Mouse (Mus musculus) cerebellum, adult 2 months (tissue): ENCODE results near the gene Carns1.

Experiments used
- CTCF ChIP-seq: fragments of 200-500 bp; IDR thresholded peaks from 2 replicates; pipeline ENCODE4 v1.5.1; 2011; ENCODE audit warnings: low read depth, mild to moderate bottlenecking, control low read depth, low read length, moderate library complexity, borderline replicate concordance; ENCODE audit not compliant: insufficient read depth
- POLR2A ChIP-seq: fragments of 200-500 bp; IDR thresholded peaks from 2 replicates; pipeline ENCODE4 v1.6.1; 2011; ENCODE audit warnings: low read length, control low read depth, borderline replicate concordance; ENCODE audit not compliant: insufficient read depth

- TF ChIP-seq POLR2A (no peak), CTCF (no peak)
These were observed 52.6 kb downstream of the Carns1 start for GRCm38 (mm10) chr19:4122411-4123370.
